Mouse (Mus musculus) embryo, embryonic 10.5 days (tissue): ENCODE results near the gene Irgm1.
A peak's percentile ranks its signal among the peaks of the same experiment; 100 is the strongest.
"Not testable (repeated sequence)": the region's sequence is repeated elsewhere in the genome, so short reads cannot be mapped to it uniquely, and the experiment has no call there.

Experiments
- DNase-seq: peaks from one replicate; pipeline ENCODE4 v3.0.0-alpha.2; 2015; ENCODE audit warnings: low spot score

Irgm1 gene

DNA sequence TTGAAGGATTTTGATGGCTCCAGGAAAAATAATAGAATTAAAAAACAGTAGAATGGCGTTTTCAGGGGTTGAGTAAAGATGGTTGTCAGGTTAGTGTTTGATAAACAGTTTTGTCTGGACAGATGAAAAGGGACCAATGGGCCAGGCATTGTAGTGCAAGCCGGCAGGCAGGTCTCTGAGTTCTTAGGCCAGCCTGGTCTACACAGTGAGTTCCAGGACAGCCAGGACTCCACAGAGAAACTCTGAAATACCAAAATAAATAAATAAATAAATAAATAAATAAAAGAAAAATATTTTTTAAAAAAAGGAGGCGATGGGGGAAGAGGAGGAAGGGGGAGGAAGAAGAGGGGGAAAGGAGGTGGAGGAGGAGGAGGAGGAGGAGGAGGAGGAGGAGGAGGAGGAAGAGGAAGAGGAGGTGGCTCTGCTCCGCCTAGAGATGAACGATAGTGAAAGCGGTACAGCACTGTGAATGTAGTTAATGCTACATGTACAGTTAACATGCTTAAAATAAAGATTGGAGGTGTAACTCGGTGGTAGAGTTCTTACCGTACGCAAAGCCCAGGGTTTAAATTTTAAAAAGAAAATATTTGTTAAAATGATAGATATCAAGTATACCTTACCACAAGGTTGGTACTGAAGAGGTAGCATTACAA lies 38.3 kb downstream of the Irgm1 start:
- DNase-seq = no peak

- DNase-seq = no peak
These were observed 40.2 kb downstream of the Irgm1 start for GRCm38 (mm10) chr11:48831273-48831672.

GRCm38 (mm10) chr11:48830279-48830678 lies 41.2 kb downstream of the Irgm1 start:
- no peak for DNase-seq

DNA sequence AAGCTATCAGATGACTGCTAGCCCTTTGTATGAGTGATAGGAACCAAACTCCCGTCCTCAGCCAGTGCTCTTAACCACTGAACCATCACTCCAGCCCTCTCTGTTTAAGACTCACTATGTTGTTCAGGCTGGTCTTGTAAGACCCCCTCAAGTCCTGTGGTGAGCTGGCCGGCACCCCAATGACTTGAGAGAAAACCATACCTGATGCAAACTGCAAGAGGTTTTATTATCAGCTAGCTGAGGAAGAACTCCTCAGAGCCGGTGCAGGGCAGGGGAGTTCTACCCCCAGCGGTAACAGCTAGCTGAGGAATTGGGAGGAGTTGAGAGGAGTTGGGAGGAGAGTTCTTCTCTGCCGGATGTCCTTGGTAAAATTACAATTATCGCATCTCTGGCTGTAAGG lies 43.6 kb downstream of the Irgm1 start:
- DNase-seq = no peak

GRCm38 (mm10) chr11:48826752-48827096 lies 44.8 kb downstream of the Irgm1 start:
- peak; percentile 67 for DNase-seq

- DNase-seq = not testable (repeated sequence)
These were observed 45.3 kb downstream of the Irgm1 start, which contains the start of the genes Trim7 and Gm12184 for GRCm38 (mm10) chr11:48825979-48826751. Trim7 (plus strand) TSS chr11:48826140. Gm12184 (minus strand) TSS chr11:48826655.

DNA sequence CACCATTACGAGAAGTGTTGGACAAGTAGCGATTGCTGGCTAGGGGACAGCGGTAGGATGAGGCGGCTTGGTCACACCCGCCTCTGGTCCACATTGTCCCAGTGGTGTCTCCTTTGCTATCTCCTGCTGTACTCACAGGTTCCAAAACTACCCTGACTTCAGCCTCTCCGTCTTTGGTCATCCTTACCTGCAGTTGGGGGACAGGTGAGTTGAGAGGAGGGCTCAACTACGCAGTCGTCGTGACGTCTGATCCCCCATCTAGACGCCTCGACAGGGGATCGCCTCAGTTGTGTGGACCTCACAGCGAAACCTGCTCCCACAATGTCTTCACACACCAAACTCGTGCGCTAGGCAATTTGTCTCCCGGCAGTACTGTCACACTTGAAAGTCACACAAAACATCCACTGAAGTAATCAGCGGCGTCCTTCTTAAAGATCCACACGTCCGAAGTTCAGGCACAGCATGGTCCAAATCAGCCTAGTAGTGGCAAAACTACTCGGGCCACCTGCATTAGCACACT lies 47.1 kb downstream of the Irgm1 start:
- peak; percentile 40 for DNase-seq

- peak; percentile 94 for DNase-seq
These were observed 47.9 kb downstream of the Irgm1 start for GRCm38 (mm10) chr11:48823536-48823972.

DNA sequence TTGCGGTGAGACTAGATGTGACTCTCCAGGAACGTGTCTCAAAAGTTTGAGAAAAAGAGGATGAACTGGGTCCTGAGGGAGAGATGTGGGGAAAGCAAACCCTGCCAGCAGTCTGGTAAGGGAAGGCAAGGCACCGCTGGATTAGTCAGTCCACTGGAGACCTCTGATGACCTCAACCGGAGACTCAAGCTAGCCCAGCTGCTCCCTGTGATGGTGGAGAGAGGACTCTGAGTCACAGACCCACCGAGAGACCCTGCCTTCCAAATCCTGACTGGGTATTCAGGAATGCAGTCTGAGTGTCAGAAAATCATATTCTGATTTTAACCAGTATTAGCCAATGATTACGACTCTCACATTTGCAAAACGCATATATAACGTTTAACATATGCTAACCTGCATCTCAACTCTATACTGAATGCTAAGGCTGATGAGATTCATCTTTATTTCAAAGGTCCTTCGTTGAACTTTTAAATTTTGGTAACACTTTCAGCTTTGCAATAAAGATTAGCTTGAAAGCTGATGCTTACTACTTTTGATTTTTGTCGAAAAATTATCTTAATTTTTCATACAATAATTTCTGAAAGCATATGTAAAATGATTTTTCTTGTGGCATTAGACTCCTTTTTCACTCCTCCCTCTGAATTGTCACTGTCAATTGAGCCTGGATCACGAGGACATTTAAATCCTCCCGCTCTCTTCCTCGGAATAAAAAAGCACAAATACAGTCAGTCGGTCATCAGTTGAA lies 48.5 kb downstream of the Irgm1 start:
- DNase-seq = no peak

DNA sequence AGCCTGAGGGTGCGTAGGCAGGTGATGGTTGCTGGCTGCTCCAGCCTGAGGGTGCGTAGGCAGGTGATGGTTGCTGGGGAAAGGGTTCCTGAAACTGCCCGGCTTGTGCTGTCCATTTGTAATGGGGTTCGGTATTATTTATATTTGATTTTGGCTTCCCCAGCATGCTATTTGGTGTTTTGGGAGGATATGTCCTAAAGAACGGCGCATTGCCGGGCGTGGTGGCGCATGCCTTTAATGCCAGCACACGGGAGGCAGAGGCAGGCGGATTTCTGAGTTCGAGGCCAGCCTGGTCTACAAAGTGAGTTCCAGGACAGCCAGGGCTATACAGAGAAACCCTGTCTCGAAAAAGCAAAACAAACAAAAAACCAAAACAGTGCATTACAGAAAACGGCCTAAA lies 50.2 kb downstream of the Irgm1 start:
- DNase-seq = not testable (repeated sequence)

GRCm38 (mm10) chr11:48820308-48820674 lies 51.2 kb downstream of the Irgm1 start:
- no peak for DNase-seq

GRCm38 (mm10) chr11:48819614-48820307 lies 51.7 kb downstream of the Irgm1 start:
- no peak for DNase-seq

DNA sequence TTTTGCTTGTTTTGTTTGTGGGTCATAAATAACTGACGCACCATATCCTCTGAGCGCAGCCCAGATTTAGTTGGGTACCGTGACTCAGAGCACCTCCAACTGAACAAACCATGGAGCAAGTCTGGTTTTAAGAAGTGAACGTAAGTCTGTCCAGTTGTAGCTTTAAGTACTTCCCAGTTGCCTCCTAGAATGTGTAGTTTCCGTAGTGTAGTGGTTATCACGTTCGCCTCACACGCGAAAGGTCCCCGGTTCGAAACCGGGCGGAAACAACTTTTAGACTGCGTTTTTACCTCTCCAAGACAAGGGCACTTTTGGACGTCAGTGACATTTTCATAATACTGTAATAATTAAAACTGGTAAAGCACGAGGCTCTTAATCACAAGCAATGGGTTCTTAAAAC lies 53.1 kb downstream of the Irgm1 start:
- peak; percentile 99 for DNase-seq

GRCm38 (mm10) chr11:48817794-48818193 lies 53.7 kb downstream of the Irgm1 start:
- DNase-seq = peak; percentile 46

GRCm38 (mm10) chr11:48816800-48817665 lies 54.5 kb downstream of the Irgm1 start, which contains the start of gene Trim41:
Trim41 (minus strand) TSS chr11:48817353.
- DNase-seq = peak; percentile 99

GRCm38 (mm10) chr11:48816281-48816781 lies 55.2 kb downstream of the Irgm1 start:
- DNase-seq = peak; percentile 80

DNA sequence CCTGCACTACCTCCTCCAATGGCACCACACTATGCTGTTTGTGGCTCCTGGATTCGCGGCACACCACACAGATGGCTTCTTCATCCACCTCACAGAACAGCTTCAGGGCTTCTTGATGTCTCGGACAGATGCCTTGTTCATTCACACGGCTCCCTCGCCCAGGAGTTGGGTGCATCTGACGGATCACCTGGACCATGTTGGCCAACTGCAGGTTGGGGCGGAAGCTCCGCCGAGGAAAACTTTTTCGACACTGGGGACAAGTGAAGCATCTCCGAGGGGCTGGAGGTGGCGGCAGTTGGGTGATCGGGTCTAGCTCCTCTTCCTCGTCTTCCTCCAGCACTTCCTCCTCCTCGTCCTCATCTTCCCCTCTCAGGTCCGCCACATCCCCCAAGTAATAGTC lies 55.6 kb downstream of the Irgm1 start:
- DNase-seq = no peak

DNA sequence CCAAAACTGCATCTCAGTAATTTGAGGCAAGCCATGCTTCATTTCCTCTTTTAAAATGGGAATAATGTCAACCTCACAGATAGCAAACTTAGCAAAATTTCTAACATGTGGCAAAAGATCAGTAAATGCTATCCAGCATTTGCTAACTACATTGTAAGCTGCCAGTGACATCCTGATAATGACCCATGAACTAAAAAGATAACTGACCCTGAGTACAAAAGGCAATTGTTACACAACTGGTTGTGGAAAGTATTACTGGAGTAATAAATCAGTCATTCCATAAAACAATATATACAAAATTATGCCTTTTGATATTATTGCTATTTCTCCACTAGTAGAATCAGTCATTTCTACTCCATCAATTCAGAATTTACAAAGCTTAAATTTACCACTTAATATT lies 57.7 kb downstream of the Irgm1 start:
- DNase-seq = no peak
